In the genomic region with DNA sequence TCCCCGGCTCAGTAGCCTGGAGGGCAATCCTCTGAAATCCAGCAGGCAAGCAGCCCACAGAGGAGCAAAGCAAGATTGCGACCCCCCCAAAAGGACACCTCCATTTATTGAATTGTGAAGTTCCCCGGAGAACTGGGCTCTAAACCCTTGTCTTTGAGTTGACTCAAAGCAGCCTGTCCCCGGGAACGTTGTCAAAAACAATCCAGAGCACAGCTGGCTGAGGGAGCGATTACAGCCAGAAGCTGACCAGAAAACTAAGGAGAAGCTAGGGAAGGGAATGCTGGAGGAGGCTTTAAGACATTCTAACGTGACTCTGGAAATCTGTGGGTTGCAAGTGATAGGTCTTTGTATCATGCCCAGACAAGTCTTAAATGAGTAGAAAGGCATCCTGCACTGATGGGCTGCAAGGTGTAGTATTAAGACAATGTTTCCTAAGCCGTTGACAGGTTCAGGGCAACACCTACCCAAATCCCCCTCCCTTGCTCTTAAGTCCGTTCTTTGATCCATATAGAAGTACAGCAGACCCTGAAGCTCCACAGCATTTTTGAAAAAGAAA, we compare ENCODE assay signal across 11 mouse cellular contexts. TPM values are rescaled to one million over a fixed set of nuclear protein-coding genes. Genes with fewer than 3 reads are reported as not detected.
DNase-seq lines count a peak whose midpoint lies in the region; ATAC-seq and TF ChIP-seq lines count a peak whose summit lies in the region.
"Had no signal": no experiment of that assay in that cellular context is flagged by ENCODE, and none has a peak within 500 bp of the region (broad histone marks: within the 10 kb centered on the region; RNA-seq: fewer than 3 reads in every experiment).

No protein-coding gene starts in this region.

- H3K27ac ChIP-seq in liver, postnatal 0 days (ENCODE audit: low read depth): peak overlapping the region; percentile 71
- H3K27ac ChIP-seq in embryonic facial prominence, embryonic 15.5 days (replicated peaks): 0 out of 2 replicates have a peak overlapping the region, but pooled peaks have one; percentile 9
- no peak overlapping the region for H3K27ac ChIP-seq in hindbrain, embryonic 16.5 days (ENCODE audit: low read depth, low read length)
- H3K27ac ChIP-seq: midbrain, embryonic 12.5 days had no signal

- peaks cover 32% of the 10 kb centered on the region for H3K4me1 ChIP-seq in liver, postnatal 0 days (ENCODE audit: insufficient read depth)
- H3K4me1 ChIP-seq in embryonic facial prominence, embryonic 15.5 days: peaks cover 22% of the 10 kb centered on the region
- no peaks in the 10 kb centered on the region; the same call in 1 of the 2 replicates for H3K4me1 ChIP-seq in hindbrain, embryonic 16.5 days (ENCODE audit: control insufficient read depth, insufficient read depth, low read depth, low read length)

- H3K9me3 ChIP-seq in liver, postnatal 0 days (ENCODE audit: low read length): no peaks in the 10 kb centered on the region
- H3K9me3 ChIP-seq in embryonic facial prominence, embryonic 15.5 days (replicated peaks): no peaks in the 10 kb centered on the region
- H3K9me3 ChIP-seq in hindbrain, embryonic 16.5 days (ENCODE audit: control insufficient read depth, low read length): no peaks in the 10 kb centered on the region
- H3K9me3 ChIP-seq: G1E; midbrain, embryonic 12.5 days had no signal

- no peaks in the 10 kb centered on the region for H3K27me3 ChIP-seq in liver, postnatal 0 days (ENCODE audit: insufficient read depth, low read length)
- H3K27me3 ChIP-seq in embryonic facial prominence, embryonic 15.5 days: no peaks in the 10 kb centered on the region
- no peaks in the 10 kb centered on the region for H3K27me3 ChIP-seq in hindbrain, embryonic 16.5 days (replicated peaks; ENCODE audit: control insufficient read depth, insufficient read depth, low read length)
- H3K27me3 ChIP-seq: midbrain, embryonic 12.5 days had no signal

- ATAC-seq in liver, postnatal 0 days: no peak
- no peak for ATAC-seq in embryonic facial prominence, embryonic 15.5 days (ENCODE audit: insufficient number of reproducible peaks, low FRiP score, low TSS enrichment, low read depth)
- ATAC-seq in hindbrain, embryonic 16.5 days: no peak

- H3K4me2 ChIP-seq in liver, postnatal 0 days (ENCODE audit: low read depth, low read length): no peak overlapping the region
- H3K4me2 ChIP-seq in embryonic facial prominence, embryonic 15.5 days (replicated peaks): peak overlapping the region; percentile 11; the same call in 1 of the 2 replicates
- H3K4me2 ChIP-seq in hindbrain, embryonic 16.5 days (ENCODE audit: low read length): no peak overlapping the region
- H3K4me2 ChIP-seq: midbrain, embryonic 12.5 days had no signal

- H3K4me3 ChIP-seq in liver, postnatal 0 days (ENCODE audit: low read depth, low read length): no peak overlapping the region
- H3K4me3 ChIP-seq in embryonic facial prominence, embryonic 15.5 days (replicated peaks): no peak overlapping the region
- H3K4me3 ChIP-seq in hindbrain, embryonic 16.5 days (ENCODE audit: low read length): no peak overlapping the region
- H3K4me3 ChIP-seq: midbrain, embryonic 12.5 days had no signal

- no peaks in the 10 kb centered on the region for H3K36me3 ChIP-seq in liver, postnatal 0 days (replicated peaks; ENCODE audit: insufficient read depth, low read length)
- no peaks in the 10 kb centered on the region for H3K36me3 ChIP-seq in embryonic facial prominence, embryonic 15.5 days
- no peaks in the 10 kb centered on the region for H3K36me3 ChIP-seq in hindbrain, embryonic 16.5 days (ENCODE audit: control insufficient read depth, insufficient read depth, low read length)
- H3K36me3 ChIP-seq: G1E; midbrain, embryonic 12.5 days had no signal

- WGBS in liver, postnatal 0 days (ENCODE audit: insufficient replicate concordance): 58% methylated on average over 9 of the region's 9 CpGs
- 26% methylated on average over 9 of the region's 9 CpGs for WGBS in embryonic facial prominence, embryonic 15.5 days
- WGBS in hindbrain, embryonic 16.5 days: 66% methylated on average over 9 of the region's 9 CpGs

- H3K9ac ChIP-seq in liver, postnatal 0 days (replicated peaks): no peak overlapping the region; the same call in 1 of the 2 replicates
- H3K9ac ChIP-seq in embryonic facial prominence, embryonic 15.5 days: no peak overlapping the region
- H3K9ac ChIP-seq in hindbrain, embryonic 16.5 days (ENCODE audit: low read depth, low read length): no peak overlapping the region
- H3K9ac ChIP-seq: midbrain, embryonic 12.5 days had no signal

- no peak for DNase-seq in liver, postnatal 0 days
- no peak for DNase-seq in liver
- DNase-seq in heart, postnatal 4 days: peak; percentile 51
- peak; percentile 37 to 61 for DNase-seq in lung, postnatal 4 days
- DNase-seq in layer of hippocampus, adult 18-20 months (ENCODE audit: low spot score in 2 of 2): no peak
- no peak for DNase-seq in adrenal gland, postnatal 36 days
- DNase-seq: layer of hippocampus, postnatal 36 days had no signal

- TF ChIP-seq EP300 in liver, postnatal 0 days (IDR thresholded peaks at IDR 0.05; ENCODE audit: low read depth): no peak

- TF ChIP-seq CTCF in liver, postnatal 0 days (IDR thresholded peaks at IDR 0.05; ENCODE audit: low read depth): no peak

RNA-seq across cellular contexts. Expression of gene Sowahb, which starts 17.6 kb away (rescaled TPM):
- 1.8 and 3.9 TPM in 2 replicates for polyA plus RNA-seq in liver, postnatal 0 days (2015; fragmentation: Nextera tagmentation; extraction: Ambion mirVana)
- polyA plus RNA-seq in embryonic facial prominence, embryonic 15.5 days (2015; fragmentation: Nextera tagmentation; extraction: Ambion mirVana): 0.46 and 0.68 TPM in 2 replicates
- total RNA-seq in heart, postnatal 4 days (2021): under 1 TPM in 1 of 2 experiments, not detected in 1; 0.10 TPM
- total RNA-seq in layer of hippocampus, adult 18-20 months (2021): 1 to 10 TPM; 2.8 to 3.8 TPM
- not detected for total RNA-seq in adrenal gland, postnatal 36 days (2021)
- polyA plus RNA-seq in hindbrain, embryonic 16.5 days (2015; fragmentation: Nextera tagmentation; extraction: Ambion mirVana): 0.07 TPM in 1 of 2 replicates, not detected in the other
- polyA plus RNA-seq: G1E had no signal

Comparison
In these comparisons a context has a peak if more than half of its experiments do, and no peak if none do; other contexts are left out.
1. DNase-seq: peak in heart, postnatal 4 days (single experiment) and lung, postnatal 4 days (2 of 2); none in liver, postnatal 0 days (single experiment), liver (single experiment), layer of hippocampus, adult 18-20 months (0 of 2) and adrenal gland, postnatal 36 days (0 of 2).